Mouse (Mus musculus) ES-E14 (cell line): ENCODE measurements at regions not wholly inside any gene's neighbourhood (a gene's known extent, or its start where the extent isn't known, plus 50 kb on each side); places are given as distances from the start of the nearest gene placed in this dataset.
"Not testable (repeated sequence)": the region's sequence is repeated elsewhere in the genome, so short reads cannot be mapped to it uniquely, and the experiment has no call there.

Source experiments
- DNase-seq: peaks from one replicate; pipeline ENCODE4 v3.0.0-alpha.2; 2013; ENCODE audit warnings: low read depth, low spot score
- H3K27ac ChIP-seq: 2 replicates; pipeline ENCODE4 v1.5.1; 2012; ENCODE audit warnings: low read depth, mild to moderate bottlenecking, low read length, moderate library complexity, mixed read lengths; ENCODE audit not compliant: poor library complexity, insufficient read depth, severe bottlenecking
- H3K36me3 ChIP-seq: 2 replicates; pipeline ENCODE4 v1.6.1; 2012; ENCODE audit warnings: mild to moderate bottlenecking, low read length, moderate library complexity, mixed read lengths; ENCODE audit not compliant: control insufficient read depth, poor library complexity, insufficient read depth, severe bottlenecking
- H3K4me1 ChIP-seq, 2 experiments: fragments of 150-350 bp in 1 of 2; sonication (generic) in 1 of 2; 2 replicates each; pipeline ENCODE4 v1.6.1; 2012; ENCODE audit warnings: low read length in 2 of 2, mild to moderate bottlenecking in 1 of 2, mixed read lengths in 1 of 2; ENCODE audit not compliant: control insufficient read depth in 2 of 2, insufficient read depth in 2 of 2, poor library complexity in 1 of 2
- H3K4me3 ChIP-seq, 2 experiments: fragments of 150-350 bp in 1 of 2; sonication (generic) in 1 of 2; 2 replicates each; pipeline ENCODE4 v1.5.1; 2012; ENCODE audit warnings: low read length in 2 of 2, low read depth in 1 of 2, mild to moderate bottlenecking in 1 of 2, mixed read lengths in 1 of 2; ENCODE audit not compliant: insufficient read depth in 1 of 2, poor library complexity in 1 of 2, severe bottlenecking in 1 of 2
- H3K9ac ChIP-seq: 2 replicates; pipeline ENCODE4 v1.6.1; 2012; ENCODE audit warnings: low read depth, mild to moderate bottlenecking, low read length, mixed read lengths; ENCODE audit not compliant: poor library complexity, insufficient read depth, severe bottlenecking
- H3K9me3 ChIP-seq: fragments of 150-350 bp; sonication (generic); 2 replicates; pipeline ENCODE4 v1.6.1; 2012; ENCODE audit warnings: low read depth, mild to moderate bottlenecking, low read length; ENCODE audit not compliant: control insufficient read depth, insufficient read depth
- HCFC1 ChIP-seq: IDR thresholded peaks from 2 replicates; pipeline ENCODE4 v1.6.1; 2012; ENCODE audit warnings: low read length, inconsistent platforms, borderline replicate concordance; ENCODE audit not compliant: insufficient read depth
- in situ Hi-C, 2 experiments: fragments of 600-800 bp; cut with MboI; formaldehyde crosslinking; loops; one replicate each; pipeline ENCODE4 v1.15.1; 2025; ENCODE audit warnings: low sequenced_read_pairs in 2 of 2, inconsistent platforms in 1 of 2; ENCODE audit not compliant: unreplicated experiment in 2 of 2

GRCm38 (mm10) chr1:29737062-29737461, 957.0 kb upstream of the Gm597 start:
- H3K4me1 ChIP-seq, H3K9ac ChIP-seq, H3K36me3 ChIP-seq, in situ Hi-C loops, H3K27ac ChIP-seq, H3K9me3 ChIP-seq: not testable (repeated sequence)
- peak overlapping the region in 1 of 2 experiments; percentile 34; a peak in 1 of 4 replicates for H3K4me3 ChIP-seq
- peak; percentile 3 for DNase-seq

- no peak for TF ChIP-seq HCFC1
- Histone ChIP-seq H3K4me3 (no peak overlapping the region), H3K9me3 (no peaks in the 10 kb centered on the region), H3K27ac (no peak overlapping the region), H3K36me3 (no peaks in the 10 kb centered on the region), H3K4me1 (no peaks in the 10 kb centered on the region), H3K9ac (no peak overlapping the region)
- in situ Hi-C loops: no loop called here
- DNase-seq: no peak
Measured at GRCm38 (mm10) chr1:29731930-29732329, 951.9 kb upstream of the Gm597 start.
